Mouse (Mus musculus) bone marrow, adult 2 months (tissue): ENCODE measurements at regions not wholly inside any gene's neighbourhood (a gene's known extent, or its start where the extent isn't known, plus 50 kb on each side); places are given as distances from the start of the nearest gene placed in this dataset.

Experiments
- CTCF ChIP-seq: fragments of 200-500 bp; IDR thresholded peaks from 2 replicates; pipeline ENCODE4 v1.5.1; 2011; ENCODE audit warnings: low read length, control low read depth; ENCODE audit not compliant: control insufficient read depth, insufficient read depth
- POLR2A ChIP-seq: fragments of 200-500 bp; IDR thresholded peaks from 2 replicates; pipeline ENCODE4 v1.6.1; 2011; ENCODE audit warnings: low read depth, mild to moderate bottlenecking, control low read depth, low read length, borderline replicate concordance; ENCODE audit not compliant: control insufficient read depth

DNA sequence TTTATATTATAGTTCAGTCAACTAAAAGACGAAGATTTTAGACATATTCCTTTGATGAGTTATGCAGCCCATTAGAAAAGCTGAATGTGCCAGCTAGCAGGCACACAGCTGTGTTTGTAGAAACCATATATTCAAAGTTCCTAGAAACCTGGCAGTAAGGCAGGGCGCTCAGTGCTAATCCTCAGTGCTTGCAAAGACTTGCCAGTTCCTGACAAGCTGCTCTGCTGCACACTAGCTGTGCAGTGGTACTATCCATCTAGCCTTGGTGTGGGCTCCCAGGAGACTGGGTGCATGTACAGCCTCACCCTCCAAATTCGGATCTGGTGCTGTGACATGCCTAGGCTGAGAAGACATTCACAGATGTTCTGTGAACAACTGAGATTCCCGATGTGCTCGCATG, 63.5 kb upstream of the Arhgap24 start:
- no peak for TF ChIP-seq CTCF
- TF ChIP-seq POLR2A, result no peak
